Mouse (Mus musculus) frontal cortex, adult 2 months (tissue): ENCODE measurements at regions not wholly inside any gene's neighbourhood (a gene's known extent, or its start where the extent isn't known, plus 50 kb on each side); places are given as distances from the start of the nearest gene placed in this dataset.
"Not testable (repeated sequence)": the region's sequence is repeated elsewhere in the genome, so short reads cannot be mapped to it uniquely, and the experiment has no call there.

Experiments used
- DNase-seq, 2 experiments: peaks; one replicate each; pipeline ENCODE4 v3.0.0; 2022; ENCODE audit warnings: low spot score in 1 of 2; ENCODE audit errors: extremely low spot score in 1 of 2

DNA sequence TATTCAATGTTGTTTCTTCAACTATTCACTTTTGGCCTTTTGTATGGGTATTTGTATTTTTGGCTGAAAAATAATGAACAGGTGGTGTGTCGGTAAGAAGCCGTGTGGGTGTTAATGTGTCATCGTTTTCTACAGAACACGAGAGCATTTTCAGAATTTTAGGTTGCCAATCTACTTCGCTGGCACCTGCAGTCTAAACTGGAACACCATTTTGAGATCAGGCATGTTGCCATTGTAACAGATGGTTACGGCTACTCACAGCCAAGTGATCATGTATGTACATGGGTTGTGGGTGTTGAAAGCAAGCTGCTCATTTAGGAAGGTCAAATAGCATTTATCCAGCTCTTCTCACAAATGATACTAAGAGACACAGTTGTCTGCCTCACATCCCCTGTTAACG is 167.2 kb upstream of the Gm21833 start:
- peak; percentile 12 to 65 for DNase-seq

DNA sequence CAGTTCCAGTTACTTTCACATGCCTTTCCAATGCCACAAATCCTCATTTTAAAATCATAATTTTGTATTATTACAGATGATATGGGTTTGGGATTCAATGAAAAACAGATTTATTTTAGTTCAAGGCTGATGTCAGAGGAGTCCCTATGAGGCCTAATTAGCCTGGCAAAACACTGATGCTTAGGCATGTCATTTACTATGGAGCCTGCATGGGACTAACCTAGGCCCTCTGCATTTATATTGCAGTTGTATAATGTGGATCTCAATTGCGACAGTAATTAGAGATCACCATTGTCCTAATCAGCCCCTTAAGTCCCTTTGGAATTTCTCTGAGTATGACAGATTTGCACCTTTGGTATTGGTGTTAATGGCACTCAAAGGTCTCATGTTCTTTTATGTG is 153.3 kb upstream of the Gm21833 start:
- DNase-seq = no peak

DNA sequence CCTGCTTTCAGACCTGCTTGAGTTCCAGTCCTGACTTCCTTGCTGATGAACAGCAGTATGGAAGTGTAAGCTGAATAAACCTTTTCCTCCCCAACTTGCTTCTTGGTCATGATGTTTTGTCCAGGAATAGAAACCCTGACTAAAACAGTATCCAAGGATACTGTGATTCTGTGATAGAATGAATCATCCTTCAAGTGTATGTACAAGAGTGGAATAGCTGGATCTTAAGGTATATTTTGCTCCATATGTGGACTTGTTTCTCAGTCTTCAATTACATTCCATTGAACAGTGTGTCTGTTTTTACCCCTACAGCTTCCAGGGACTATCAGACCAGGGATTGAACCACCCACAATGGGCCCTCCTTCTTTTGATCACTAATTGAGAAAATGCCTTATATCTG is 145.1 kb upstream of the Gm21833 start:
- DNase-seq = not testable (repeated sequence)

DNA sequence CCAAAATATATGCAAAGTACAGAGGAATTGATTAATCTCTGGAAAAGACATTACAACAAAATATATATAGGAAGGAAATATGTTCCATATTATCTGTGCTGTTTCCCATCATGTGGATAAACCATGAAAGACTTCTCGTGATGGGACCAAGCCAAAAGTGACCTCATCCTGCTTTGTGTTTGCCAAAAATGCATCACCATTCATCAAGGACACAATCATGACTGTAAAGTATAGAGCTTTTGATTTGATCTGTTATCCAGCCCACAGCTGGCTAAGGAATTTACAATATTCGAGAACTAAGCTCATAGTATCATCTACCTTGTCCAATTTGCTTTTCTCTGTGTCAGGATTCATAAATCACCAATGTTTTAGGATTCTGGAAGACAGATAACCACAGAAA is 127.3 kb upstream of the Gm21833 start:
- no peak for DNase-seq

DNA sequence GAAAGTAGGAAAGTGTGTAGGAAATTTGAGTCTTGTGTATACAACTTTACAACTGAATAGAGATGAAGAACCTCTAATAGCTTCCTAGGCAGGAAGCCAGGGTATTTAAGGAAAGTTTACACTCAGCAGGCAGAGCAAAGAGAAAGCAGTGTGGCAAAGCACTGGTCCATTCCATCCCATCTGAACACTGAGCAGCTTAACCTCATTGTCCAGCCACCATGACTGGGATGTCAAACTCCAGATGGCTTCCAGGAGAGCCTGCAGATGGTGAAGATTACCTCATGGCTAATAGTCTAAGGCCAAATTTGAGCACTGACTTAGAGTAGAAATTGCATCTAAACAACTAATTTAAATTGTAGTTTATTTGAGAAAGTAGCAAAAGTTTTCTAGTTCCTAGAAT is 117.0 kb upstream of the Gm21833 start:
- DNase-seq = peak in 1 of 2 experiments; percentile 7

DNA sequence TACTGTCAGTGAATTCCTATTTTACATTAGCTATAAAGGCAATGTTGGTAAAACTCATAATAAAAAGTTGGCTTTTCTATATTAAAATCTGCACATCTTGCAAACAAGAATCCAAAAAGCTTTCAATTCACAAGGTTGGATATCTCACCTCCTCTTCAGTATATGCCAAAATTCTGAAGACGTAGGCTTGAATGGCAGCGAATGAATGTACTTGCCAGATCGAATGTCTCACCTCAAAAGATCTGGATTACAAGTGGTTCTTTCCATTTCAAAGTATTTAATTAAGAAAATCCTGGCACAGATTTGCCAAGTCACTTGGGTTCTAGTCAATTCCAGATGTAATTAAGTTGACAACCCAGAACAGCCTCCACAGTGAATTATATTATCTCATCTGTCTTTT is 94.1 kb upstream of the Gm21833 start:
- DNase-seq = peak; percentile 14 to 35

DNA sequence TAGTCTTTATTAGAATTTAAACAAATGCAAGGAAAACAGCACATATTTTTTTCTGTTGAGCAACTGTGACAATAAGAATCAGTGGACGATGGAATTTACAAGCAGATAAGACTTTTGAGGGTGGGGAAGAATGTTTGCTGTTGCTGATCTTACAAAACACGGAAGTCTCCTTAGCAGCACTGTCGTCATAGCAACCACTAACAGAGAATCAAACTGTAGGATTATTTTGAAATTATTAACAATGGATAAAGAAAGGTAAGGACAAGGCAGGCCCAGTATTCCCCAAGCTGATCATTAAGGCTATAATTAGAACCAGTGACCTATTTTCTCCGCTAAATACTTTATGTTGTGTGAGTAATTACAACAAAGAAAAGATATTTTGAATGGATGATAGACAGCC is 69.7 kb upstream of the Gm21833 start:
- no peak for DNase-seq
